Mouse (Mus musculus) forebrain, postnatal 0 days (tissue): ENCODE measurements around the gene E130311K13Rik. TPM values are rescaled to one million over a fixed set of nuclear protein-coding genes. Genes with fewer than 3 reads are reported as not detected.
A peak's percentile ranks its signal among the peaks of the same experiment; 100 is the strongest.

Source experiments
- ATAC-seq: fragments of 200-750 bp; cut with Nextera tagmentation; 2 replicates; pipeline ENCODE4 v1.8.0; 2017; ENCODE audit warnings: mild to moderate bottlenecking, moderate library complexity
- DNase-seq: peaks from one replicate; pipeline ENCODE4 v3.0.0-alpha.2; 2015
- H3K27ac ChIP-seq: fragments of 300-500 bp; sonication (generic); 2 replicates; pipeline ENCODE4 v1.5.1; 2014; ENCODE audit warnings: low read depth, mild to moderate bottlenecking, antibody characterized with exemption, low read length, moderate library complexity, mixed read lengths
- H3K27me3 ChIP-seq: fragments of 300-500 bp; sonication (generic); 2 replicates; pipeline ENCODE4 v1.6.1; 2014; ENCODE audit warnings: mild to moderate bottlenecking, low read length, mixed read lengths; ENCODE audit not compliant: insufficient read depth
- H3K36me3 ChIP-seq: fragments of 300-500 bp; sonication (generic); 2 replicates; pipeline ENCODE4 v1.6.1; 2014; ENCODE audit warnings: mild to moderate bottlenecking, moderate library complexity; ENCODE audit not compliant: insufficient read depth
- H3K4me1 ChIP-seq: fragments of 300-500 bp; sonication (generic); 2 replicates; pipeline ENCODE4 v1.6.1; 2014; ENCODE audit warnings: antibody characterized with exemption; ENCODE audit not compliant: insufficient read depth
- H3K4me2 ChIP-seq: fragments of 300-500 bp; sonication (generic); 2 replicates; pipeline ENCODE4 v1.6.1; 2014; ENCODE audit warnings: low read depth, mild to moderate bottlenecking, moderate library complexity
- H3K4me3 ChIP-seq: fragments of 300-500 bp; sonication (generic); 2 replicates; pipeline ENCODE4 v1.5.1; 2014; ENCODE audit warnings: low read depth, low read length, mixed read lengths
- H3K9ac ChIP-seq: fragments of 300-500 bp; sonication (generic); 2 replicates; pipeline ENCODE4 v1.6.1; 2014; ENCODE audit warnings: mild to moderate bottlenecking
- H3K9me3 ChIP-seq: fragments of 300-500 bp; sonication (generic); 2 replicates; pipeline ENCODE4 v1.6.1; 2016; ENCODE audit warnings: low read length
- CTCF ChIP-seq: sonication (generic); IDR thresholded peaks from 2 replicates; pipeline ENCODE4 v1.5.1; 2016; ENCODE audit warnings: antibody characterized with exemption, control low read depth, low read depth
- WGBS: fragments of 180-500 bp; shearing (Covaris S2); extraction: QIAGEN DNeasy Blood & Tissue Kit; methylation state at CpG from one replicate; pipeline ENCODE4 v1.1.7; 2014; 5-methylcytosine and 5-hydroxymethylcytosine counted together
- polyA plus RNA-seq: library from polyadenylated mRNA; unstranded; fragments of >200 nt; fragmentation: Nextera tagmentation; extraction: Ambion mirVana; gene quantifications from 2 replicates; pipeline ENCODE4 v1.2.1, GENCODE M21; 2015
- total RNA-seq: library from RNA; depleted of rRNA; stranded (reverse); fragments of >200 nt; gene quantifications from 2 replicates; pipeline ENCODE4 v1.2.3, GENCODE M21; 2014

E130311K13Rik gene
- total and polyA plus RNA-seq, 2 experiments from 2014 or later, result 14.3 to 20.6 TPM

DNA sequence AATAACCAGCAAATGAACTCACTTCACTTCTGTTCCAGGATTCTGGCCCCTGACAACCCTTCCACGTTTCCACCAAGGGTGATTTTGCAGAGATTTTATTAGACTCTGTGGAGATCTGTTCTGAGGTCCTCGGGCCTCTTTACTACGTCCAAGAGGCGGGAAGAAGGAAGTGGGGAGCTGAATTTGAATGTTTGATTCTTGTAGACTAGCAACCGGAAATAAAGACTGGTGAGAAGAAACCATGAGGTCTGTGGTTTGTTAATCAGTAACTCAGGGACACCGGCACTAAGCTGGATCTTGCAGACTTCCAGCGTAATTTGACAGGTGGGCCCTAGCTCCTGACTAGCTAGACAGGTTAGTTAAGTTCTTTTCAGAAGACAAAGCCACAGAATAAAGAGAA is 35.6 kb downstream of the E130311K13Rik start:
- DNase-seq, result no peak
- 66% methylated on average over 7 of the region's 7 CpGs for WGBS
- no peak overlapping the region for H3K4me2 ChIP-seq
- no peak for TF ChIP-seq CTCF
- no peaks in the 10 kb centered on the region for H3K9me3 ChIP-seq
- no peaks in the 10 kb centered on the region for H3K4me1 ChIP-seq
- no peak overlapping the region for H3K9ac ChIP-seq
- H3K27ac ChIP-seq, result no peak overlapping the region
- no peak for ATAC-seq
- no peaks in the 10 kb centered on the region for H3K27me3 ChIP-seq
- H3K36me3 ChIP-seq, result no peaks in the 10 kb centered on the region
- H3K4me3 ChIP-seq, result no peak overlapping the region

DNA sequence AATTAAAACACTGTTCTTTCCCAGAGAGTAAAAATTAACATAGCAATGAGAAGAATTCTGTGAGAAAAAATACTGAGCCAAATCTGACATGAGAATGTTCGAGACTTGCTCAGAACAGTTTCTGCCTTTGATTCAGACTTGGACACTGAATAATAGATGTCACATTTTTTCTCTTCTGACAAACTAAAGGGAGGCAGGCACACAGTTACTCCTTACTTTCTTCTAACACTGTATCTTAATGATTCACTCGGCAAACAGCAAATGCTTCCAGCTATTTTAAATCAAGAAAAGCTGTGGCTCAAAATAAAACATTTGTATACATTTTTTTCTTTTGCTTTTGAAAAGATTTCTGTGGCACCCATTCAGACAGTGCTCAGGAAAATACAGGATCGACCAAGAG is 37.1 kb downstream of the E130311K13Rik start:
- 25% methylated on average over 3 of the region's 3 CpGs for WGBS
- H3K9me3 ChIP-seq, result no peaks in the 10 kb centered on the region
- no peak overlapping the region for H3K9ac ChIP-seq
- ATAC-seq, result peak; percentile 77
- DNase-seq, result no peak
- no peak for TF ChIP-seq CTCF
- no peaks in the 10 kb centered on the region for H3K36me3 ChIP-seq
- H3K4me1 ChIP-seq, result no peaks in the 10 kb centered on the region
- H3K4me2 ChIP-seq, result no peak overlapping the region
- H3K4me3 ChIP-seq, result no peak overlapping the region
- no peaks in the 10 kb centered on the region for H3K27me3 ChIP-seq
- no peak overlapping the region for H3K27ac ChIP-seq

DNA sequence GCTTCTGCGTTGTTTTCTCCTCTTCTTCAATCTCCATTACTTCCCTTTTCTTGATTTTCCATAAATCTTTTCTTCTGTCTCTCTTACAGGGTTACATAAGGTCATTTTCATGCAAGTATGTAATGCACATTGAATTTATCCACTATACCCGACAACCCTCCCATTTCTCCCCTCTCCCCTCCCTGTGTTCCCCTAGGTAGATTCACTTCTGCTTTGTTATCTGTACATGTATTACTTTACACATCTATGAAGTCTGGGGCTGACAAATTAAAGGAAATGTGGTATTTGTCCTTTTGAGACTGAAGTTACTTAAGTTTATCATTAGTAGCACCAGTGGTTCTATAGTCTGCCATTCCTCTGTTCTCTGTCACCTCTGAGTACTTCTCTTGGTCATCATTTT is 48.2 kb downstream of the E130311K13Rik start:
- no peak overlapping the region for H3K9ac ChIP-seq
- 89% methylated on average over 2 of the region's 2 CpGs for WGBS
- ATAC-seq (no peak), DNase-seq (no peak)
- no peaks in the 10 kb centered on the region for H3K4me1 ChIP-seq
- no peaks in the 10 kb centered on the region for H3K27me3 ChIP-seq
- H3K9me3 ChIP-seq, result peaks cover 11% of the 10 kb centered on the region; the same call in 1 of the 2 replicates
- no peak overlapping the region for H3K4me2 ChIP-seq
- no peak for TF ChIP-seq CTCF
- H3K36me3 ChIP-seq, result no peaks in the 10 kb centered on the region
- no peak overlapping the region for H3K27ac ChIP-seq
- no peak overlapping the region for H3K4me3 ChIP-seq

DNA sequence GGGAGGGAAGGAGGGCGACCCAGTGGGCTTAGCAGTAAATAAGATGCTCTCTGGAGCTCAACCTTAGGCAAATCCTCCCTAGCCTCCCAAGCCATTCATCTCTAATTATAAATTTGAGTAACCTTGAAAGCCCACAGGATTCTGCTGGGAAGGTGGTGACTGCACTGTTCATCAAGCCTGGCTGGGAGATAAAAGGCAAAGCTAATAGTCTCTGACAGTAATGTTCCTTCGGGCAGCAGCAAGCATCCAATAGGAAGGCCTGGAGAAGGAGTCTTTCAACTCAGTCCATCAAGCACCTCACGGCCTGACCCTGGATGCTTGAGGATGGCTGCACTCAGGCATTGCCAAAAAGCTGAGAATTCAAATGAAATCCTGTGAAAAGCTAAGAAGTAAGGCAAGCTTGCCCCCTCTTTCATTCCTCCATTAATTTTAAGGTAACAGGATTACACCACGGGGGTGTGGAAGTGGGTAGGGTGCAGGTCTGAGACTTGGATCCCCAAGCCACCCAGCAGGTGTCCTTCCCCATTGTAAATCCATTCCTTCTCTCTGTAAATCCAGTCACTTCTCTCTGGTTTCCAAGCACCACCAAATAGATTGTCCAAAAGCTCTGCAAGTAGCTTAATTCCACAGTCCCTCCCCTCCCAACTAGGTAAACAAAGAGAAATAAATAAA is 50.1 kb downstream of the E130311K13Rik start:
- ATAC-seq (no peak), DNase-seq (no peak)
- H3K9me3 ChIP-seq, result no peaks in the 10 kb centered on the region
- H3K27me3 ChIP-seq, result no peaks in the 10 kb centered on the region
- no peaks in the 10 kb centered on the region for H3K36me3 ChIP-seq
- H3K27ac ChIP-seq, result no peak overlapping the region
- no peak overlapping the region for H3K4me3 ChIP-seq
- WGBS, result 28% methylated on average over 4 of the region's 4 CpGs
- TF ChIP-seq CTCF, result no peak
- no peak overlapping the region for H3K9ac ChIP-seq
- H3K4me1 ChIP-seq, result no peaks in the 10 kb centered on the region
- no peak overlapping the region for H3K4me2 ChIP-seq

DNA sequence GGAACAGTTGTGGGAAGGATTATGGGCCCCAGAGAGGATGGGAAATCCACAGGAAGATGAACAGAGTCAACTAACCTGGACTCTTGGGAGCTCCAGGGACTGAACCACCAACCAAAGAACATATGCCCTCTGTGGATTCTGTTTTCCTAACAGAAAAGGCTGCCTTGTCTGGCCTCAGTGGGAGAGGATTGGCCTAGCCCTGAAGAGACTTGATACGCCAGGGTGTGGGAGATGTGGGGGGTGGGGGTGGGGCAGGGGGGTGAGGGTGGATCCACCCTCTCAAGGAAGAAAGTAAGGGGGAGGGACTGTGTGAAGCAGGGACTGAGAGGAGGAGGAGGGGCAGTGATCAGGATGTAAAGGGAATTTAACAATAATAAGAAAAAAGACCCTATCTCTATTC is 56.5 kb downstream of the E130311K13Rik start:
- ATAC-seq, result no peak
- no peak for TF ChIP-seq CTCF
- no peak overlapping the region for H3K27ac ChIP-seq

DNA sequence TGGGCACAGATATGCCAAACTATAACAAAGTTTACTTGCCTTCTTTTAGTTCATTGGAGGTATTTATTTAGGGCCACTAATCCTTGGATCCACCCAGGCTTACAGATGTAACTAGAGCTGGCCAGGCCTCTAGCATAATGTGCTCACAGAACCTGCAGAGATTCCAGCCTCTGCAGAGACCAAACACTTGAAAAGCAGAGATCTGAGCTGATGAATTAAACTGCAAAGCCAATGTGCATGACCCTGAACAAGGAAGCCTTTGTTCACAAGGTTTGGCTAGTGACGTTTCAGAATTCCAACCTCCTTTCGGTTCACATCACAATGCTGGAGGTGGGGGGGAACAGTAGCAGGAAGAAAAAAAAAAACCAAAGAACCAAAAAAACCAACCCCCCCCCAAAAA is 58.0 kb downstream of the E130311K13Rik start:
- DNase-seq, result no peak
- 8% methylated on average over 2 of the region's 2 CpGs for WGBS

More for the DNA sequence above, 56.5 kb downstream of the E130311K13Rik start:
- H3K4me1 ChIP-seq, result no peaks in the 10 kb centered on the region
- H3K27me3 ChIP-seq, result no peaks in the 10 kb centered on the region
- no peaks in the 10 kb centered on the region for H3K9me3 ChIP-seq
- H3K36me3 ChIP-seq, result no peaks in the 10 kb centered on the region
- H3K9ac ChIP-seq, result no peak overlapping the region
- no peak overlapping the region for H3K4me3 ChIP-seq
- no peak for DNase-seq
- WGBS, result 59% methylated on average over 1 of the region's 1 CpGs
- H3K4me2 ChIP-seq, result no peak overlapping the region

DNA sequence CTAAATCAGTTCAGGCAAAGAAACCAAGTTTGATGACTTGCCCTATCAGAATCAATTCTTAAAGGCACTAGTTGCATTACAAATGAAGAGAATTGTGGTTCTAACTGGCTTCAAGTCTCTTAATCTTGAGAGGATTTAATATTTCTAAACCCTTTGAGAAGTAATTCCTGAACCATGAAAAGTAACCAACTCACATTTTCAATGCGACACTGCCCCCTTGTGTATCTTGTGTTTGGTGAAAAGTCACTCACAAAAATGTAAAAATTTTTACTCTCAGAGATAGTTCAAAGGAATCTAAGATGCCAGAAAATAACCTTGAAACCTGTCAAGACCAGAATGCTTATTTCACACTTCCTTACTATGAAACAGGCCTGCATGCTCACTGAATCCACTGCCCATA is 61.0 kb downstream of the E130311K13Rik start:
- DNase-seq (peak; percentile 86), ATAC-seq (no peak)
- no peak overlapping the region for H3K9ac ChIP-seq
- H3K9me3 ChIP-seq, result no peaks in the 10 kb centered on the region
- H3K27ac ChIP-seq, result no peak overlapping the region
- no peak overlapping the region for H3K4me2 ChIP-seq
- TF ChIP-seq CTCF, result peak; percentile 73
- H3K27me3 ChIP-seq, result no peaks in the 10 kb centered on the region
- 65% methylated on average over 1 of the region's 1 CpGs for WGBS
- H3K36me3 ChIP-seq, result no peaks in the 10 kb centered on the region
- peaks cover 3% of the 10 kb centered on the region; the same call in 1 of the 2 replicates for H3K4me1 ChIP-seq
- H3K4me3 ChIP-seq, result no peak overlapping the region

More for the DNA sequence above, 58.0 kb downstream of the E130311K13Rik start:
- no peak overlapping the region for H3K4me2 ChIP-seq
- no peak overlapping the region for H3K4me3 ChIP-seq
- no peaks in the 10 kb centered on the region for H3K9me3 ChIP-seq
- no peak overlapping the region for H3K27ac ChIP-seq
- H3K36me3 ChIP-seq, result no peaks in the 10 kb centered on the region
- no peaks in the 10 kb centered on the region for H3K27me3 ChIP-seq
- no peak for TF ChIP-seq CTCF
- no peaks in the 10 kb centered on the region for H3K4me1 ChIP-seq
- ATAC-seq, result peak; percentile 55
- H3K9ac ChIP-seq, result no peak overlapping the region
